Mouse (Mus musculus) inflammation-experienced regulatory T-cells, adult 6 months (primary cell): Measurements from ENCODE around the gene Ankrd11. TPM values are rescaled to one million over a fixed set of nuclear protein-coding genes. Genes with fewer than 3 reads are reported as not detected.

Experiments used
- ATAC-seq: one replicate; pipeline ENCODE4 v1.8.0; 2017
- polyA plus RNA-seq, 3 experiments: library from polyadenylated mRNA; unstranded; fragments of 100-300 nt; shearing (Covaris generic); gene quantifications; one replicate each; pipeline ENCODE4 v1.2.1; 2017

The Ankrd11 gene
- polyA plus RNA-seq, 3 experiments from 2014 or later: 54.0 to 105 (median 84.1) TPM

GRCm38 (mm10) chr8:122924091-122924490, 118.0 kb downstream of the Ankrd11 start:
- peak; percentile 75 for ATAC-seq

DNA sequence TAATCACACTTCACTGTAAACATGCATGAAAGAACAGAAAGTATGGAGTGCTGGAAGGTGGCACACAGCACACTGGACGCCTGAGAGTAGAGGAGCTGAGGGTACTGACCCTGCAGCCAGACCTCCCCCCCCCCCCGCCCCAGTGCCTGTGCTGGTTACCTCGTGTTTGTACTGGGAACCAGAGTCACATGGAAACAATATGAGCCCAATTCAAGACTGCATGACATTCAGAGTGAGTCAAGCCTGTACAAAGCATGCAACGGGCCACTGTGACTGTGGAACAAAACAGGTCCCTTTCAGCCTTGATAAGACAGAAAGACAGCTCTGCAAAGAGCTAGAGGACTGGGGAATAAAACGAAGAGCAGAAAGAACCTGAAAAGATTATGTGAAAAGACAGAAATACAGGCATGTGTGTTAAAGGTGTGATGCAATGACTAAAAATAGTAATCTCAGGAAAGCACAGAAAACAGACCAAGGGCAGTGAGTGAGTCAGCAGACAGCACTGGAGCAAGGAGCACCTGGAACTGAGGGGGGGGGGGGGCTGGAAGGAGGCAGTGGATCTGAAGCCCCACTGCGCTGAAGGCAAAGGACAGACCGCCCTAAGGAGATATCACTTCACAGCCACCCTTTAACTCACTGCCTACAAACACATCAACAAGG, 118.5 kb downstream of the Ankrd11 start:
- no peak for ATAC-seq

GRCm38 (mm10) chr8:122922945-122923344, 119.1 kb downstream of the Ankrd11 start:
- ATAC-seq: no peak

- ATAC-seq: no peak
Observed at GRCm38 (mm10) chr8:122920890-122921289, 121.2 kb downstream of the Ankrd11 start.

DNA sequence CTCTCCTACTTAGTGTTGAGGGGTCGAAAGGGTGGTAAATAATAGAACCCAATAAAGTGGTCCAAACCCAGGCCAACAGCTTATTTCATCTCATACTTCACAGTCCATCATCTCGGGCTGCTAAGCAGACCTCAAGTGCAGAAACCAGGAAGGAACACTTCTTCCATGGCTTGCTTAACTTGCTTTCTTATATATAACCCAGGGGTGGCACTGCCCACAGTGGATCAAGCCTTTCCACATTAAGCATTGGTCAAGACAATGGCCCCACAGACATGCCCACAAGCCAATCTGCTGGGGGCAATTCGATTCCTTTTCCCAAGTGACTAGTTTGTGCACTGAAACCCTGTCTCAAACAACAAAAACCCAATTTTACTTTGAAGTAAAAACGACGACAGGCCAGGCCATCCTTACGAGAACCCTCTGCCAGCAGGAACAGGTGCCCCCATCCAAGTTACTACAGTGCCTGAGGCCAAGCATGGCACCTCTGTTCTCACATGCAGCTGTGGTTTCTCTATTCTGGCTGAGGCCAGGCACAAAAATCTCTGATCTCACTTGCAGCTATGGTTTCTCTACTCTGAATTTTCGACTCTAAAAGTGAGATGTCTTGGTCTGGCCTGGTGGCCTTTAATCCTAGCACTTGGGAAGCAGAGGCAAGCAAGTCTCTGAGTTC, 123.5 kb downstream of the Ankrd11 start:
- ATAC-seq: no peak

DNA sequence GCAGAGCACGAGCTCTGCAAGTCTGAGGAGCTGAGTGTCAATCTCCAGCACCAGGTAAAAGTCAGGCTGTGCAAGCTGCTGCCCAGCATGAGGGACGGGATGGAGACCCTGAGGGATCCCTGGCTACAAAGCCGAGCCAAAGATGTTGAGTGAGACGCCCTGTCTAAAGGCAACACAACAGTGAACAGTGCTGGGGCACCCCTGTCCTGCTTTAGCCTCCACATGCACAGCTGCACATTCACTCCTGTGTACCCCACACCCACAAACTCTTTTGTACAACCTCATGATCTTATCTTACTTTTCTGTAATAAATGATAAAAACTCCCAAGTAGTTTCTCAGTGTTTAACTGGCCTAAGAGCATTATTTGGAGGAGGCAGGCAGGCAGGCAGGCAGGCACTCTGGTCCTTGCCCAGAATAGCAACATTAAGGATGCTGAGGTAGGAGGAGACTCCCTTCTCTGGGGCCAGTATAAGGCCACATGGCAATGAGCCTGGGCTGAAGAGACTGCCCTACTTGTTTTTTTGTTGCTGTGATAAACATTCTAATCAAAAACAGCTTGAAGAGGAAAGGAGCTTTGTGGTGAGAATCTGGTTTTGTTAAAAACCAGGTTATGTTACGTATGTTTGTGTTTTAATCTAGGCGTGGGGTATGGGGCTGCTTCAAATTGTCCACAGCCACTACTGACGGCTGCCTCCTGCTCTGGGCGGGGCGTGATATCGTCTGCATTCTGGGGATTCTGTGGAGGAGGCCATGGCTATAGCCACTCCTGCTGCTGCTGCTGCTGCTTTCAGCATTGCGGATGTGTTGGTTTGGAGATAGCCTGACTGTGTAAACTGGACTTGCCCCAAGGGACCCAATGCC, 124.3 kb downstream of the Ankrd11 start:
- peak; percentile 60 for ATAC-seq

GRCm38 (mm10) chr8:122916766-122917165, 125.3 kb downstream of the Ankrd11 start:
- no peak for ATAC-seq

DNA sequence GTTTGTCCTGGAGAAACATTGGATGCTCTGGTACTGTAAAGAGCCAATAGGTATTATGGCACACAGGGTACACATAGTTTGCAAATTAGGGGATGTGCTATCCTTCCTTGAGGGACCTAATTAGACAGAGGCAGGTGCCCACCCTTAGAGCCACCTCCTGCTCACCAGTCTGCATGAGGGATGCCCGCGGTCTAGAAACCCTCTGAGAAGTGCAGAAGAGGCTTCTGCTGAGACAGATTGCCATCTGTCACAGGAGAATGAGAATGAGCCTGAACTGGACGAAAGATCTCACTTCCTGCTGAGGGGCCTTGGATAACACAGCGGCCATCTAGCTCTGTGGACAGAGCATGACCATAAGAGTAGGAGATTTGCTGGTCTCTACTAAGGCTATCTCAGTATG, 129.2 kb downstream of the Ankrd11 start:
- no peak for ATAC-seq

- ATAC-seq: peak; percentile 43
Observed at GRCm38 (mm10) chr8:122912150-122912549, 129.9 kb downstream of the Ankrd11 start.

DNA sequence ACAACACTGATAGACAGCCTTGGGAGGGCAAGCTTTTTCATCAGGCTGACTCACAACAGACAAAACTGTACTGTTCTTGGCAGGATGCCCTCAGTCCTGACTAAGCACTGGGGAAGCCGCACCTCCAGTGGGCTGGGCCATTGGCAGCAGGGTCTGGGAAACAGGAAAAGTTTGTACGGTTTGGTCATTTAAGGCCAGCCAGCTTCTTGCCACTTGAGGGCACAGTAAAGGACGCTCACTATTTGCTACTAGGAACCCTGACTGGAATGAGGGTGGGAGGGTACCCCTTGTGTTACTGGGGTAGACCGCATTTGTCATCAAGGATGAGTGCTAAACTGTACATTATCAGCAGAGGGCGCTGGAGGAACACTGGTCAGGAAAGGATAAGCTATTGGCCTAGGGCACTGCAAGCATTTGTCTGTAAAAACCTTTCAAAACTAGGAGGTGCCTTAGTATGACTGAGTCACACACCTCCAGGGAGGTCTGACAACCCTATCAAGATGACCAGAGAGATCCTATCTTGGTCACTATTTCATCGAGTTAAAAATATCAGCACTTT, 135.5 kb downstream of the Ankrd11 start:
- ATAC-seq: peak; percentile 86

- ATAC-seq: no peak
Observed at GRCm38 (mm10) chr8:122905346-122905745, 136.7 kb downstream of the Ankrd11 start.

DNA sequence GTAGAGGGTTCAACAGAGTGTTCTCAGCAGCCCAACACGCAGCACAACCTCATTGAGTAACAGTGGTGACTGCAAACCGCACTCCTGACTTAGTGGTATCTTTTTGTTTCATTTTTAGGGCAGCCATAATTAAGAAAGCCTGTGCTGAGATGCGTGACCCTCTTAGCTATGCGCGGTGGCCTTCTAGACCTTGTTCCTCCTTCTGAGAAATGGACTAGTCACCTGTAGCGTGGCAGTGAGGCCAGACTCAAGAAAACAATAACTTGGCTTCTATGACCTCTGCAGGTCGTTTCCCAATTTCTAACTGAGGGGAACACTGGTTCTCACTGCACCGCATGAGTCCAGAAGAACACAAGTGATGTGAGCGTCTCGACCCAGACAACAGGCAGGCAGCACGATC, 137.6 kb downstream of the Ankrd11 start:
- ATAC-seq: no peak

DNA sequence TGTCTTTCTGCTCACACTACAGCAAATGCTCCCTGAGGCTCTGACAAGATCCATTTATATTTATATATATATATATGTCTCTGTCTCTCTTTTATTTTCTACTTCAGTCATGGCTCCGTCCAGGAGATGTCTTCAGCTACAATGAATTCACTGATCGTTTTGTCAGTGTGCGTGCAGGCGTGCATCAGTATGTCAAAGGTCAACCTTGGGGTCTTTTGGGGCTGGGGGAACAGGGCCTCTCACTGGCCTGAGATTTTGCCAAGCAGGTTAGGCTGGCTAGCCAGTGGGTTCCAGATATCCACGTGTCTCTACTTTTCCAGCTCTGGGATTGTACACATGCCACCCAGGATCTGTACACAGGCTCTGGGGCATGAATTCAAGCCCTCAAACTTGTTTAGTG, 139.1 kb downstream of the Ankrd11 start:
- no peak for ATAC-seq

DNA sequence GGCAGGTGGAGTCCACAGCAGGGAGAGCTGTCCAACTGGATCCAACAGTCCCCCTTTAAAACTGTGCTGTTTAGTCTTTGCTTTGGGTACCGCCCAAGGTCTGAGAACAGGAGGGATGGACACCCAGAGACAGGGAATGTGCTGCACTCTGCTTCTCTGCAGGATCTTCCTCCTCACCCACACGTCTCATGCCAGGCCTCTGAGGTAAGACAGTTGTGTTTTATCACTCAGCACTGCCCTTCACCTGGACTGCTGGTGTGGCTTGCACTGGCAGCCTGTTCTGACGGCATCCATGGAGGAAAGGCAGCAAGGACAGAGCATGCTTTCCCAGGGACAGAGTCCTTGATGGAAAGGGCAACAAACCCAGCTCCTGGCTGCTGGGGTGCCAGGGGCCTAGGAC, 139.5 kb downstream of the Ankrd11 start:
- ATAC-seq: no peak

GRCm38 (mm10) chr8:122901892-122902515, 140.1 kb downstream of the Ankrd11 start:
- no peak for ATAC-seq

- no peak for ATAC-seq
Observed at GRCm38 (mm10) chr8:122901476-122901875, 140.6 kb downstream of the Ankrd11 start.

- ATAC-seq: no peak
Observed at GRCm38 (mm10) chr8:122899085-122899484, 143.0 kb downstream of the Ankrd11 start.

DNA sequence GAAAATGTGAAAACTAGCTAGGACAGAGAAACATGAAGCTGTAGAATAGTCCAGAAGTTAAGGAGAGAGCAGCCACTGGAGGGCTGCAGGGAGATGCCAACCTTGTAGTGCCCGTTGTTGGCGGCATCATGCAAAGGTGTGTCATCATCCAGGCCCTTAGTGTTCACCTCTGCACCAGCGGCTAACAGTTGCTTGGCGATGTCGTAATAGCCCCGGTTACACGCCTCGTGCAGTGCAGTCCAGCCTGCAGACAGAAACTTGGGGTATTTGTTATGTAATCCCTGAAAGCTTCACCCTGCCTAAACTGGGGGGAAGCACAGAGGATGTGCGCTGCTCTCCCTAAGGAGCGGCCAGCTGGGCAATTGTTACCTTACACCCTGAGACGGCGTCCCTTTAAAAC, 143.6 kb downstream of the Ankrd11 start:
- no peak for ATAC-seq

- ATAC-seq: no peak
Observed at GRCm38 (mm10) chr8:122898018-122898417, 144.1 kb downstream of the Ankrd11 start.

GRCm38 (mm10) chr8:122897200-122897599, 144.9 kb downstream of the Ankrd11 start:
- no peak for ATAC-seq

DNA sequence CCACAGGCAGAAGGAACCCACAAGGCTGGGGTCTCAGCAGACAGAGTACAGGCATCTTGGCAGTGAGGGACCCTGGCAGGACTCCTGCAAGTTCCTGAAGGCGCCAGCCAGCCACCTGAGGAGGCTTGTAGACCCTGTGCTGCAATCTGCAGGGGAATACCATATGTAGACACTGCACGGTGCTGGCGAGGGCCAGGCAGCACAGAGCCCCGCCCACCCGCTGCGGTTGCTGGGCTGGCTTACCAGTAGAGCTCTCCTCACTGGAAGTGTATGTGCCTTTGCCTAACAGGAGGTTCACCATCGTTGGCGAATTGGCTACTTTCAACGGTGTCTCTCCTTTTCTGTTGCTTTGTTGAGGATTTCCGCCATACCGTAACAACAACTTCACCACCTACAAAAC, 145.8 kb downstream of the Ankrd11 start:
- ATAC-seq: no peak

- ATAC-seq: no peak
Observed at GRCm38 (mm10) chr8:122893451-122893850, 148.6 kb downstream of the Ankrd11 start.

GRCm38 (mm10) chr8:122891440-122891839, 150.6 kb downstream of the Ankrd11 start:
- ATAC-seq: no peak
